Mouse (Mus musculus) retina, postnatal 1 day (tissue): ENCODE results near the gene Gm20388.

Experiments used
- DNase-seq: peaks from one replicate; pipeline ENCODE4 v3.0.0-alpha.2; 2012

Gene Gm20388

DNA sequence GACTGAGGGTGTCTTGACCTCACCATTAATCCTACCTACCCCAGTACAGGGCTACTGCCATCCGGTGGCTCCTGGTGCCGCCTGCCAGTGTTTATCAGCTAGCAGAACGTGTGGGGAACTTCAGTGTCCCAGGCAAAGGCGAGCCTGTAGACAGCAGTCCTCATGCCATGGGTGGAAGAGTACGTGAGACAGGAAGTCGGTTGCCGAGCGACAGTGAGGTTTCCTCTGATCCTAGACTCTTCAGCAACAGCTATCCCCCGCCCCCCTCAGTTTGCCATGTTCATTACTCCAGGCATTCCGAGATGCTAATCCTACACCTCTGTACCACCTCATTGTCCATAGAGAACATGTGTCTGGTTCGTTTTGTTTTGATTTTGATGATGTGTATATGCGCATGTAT is 4349.7 kb downstream of the Gm20388 start:
- no peak for DNase-seq

GRCm38 (mm10) chr8:124263058-124263457 is 4352.4 kb downstream of the Gm20388 start:
- no peak for DNase-seq

DNA sequence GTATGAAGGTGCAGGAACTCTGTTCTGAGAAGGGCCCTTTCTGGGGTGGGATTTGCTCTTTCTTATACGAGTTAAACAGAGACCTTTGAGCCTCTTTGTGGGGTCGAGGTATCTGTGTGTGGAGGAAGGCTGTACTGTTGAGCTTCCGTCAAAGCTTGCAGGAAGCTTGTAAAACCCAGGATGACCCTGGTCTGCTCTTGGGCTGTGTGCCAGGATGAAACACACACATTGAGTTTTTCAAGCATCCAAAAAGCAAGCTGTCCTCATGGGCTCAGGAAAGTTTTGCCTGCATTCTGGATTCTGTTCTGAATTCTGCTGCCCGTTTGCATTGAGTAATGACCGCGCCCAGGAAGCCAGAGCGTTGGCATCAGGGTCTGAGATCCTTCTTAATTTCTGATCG is 4353.4 kb downstream of the Gm20388 start:
- DNase-seq = no peak

- DNase-seq = no peak
Observed at GRCm38 (mm10) chr8:124264671-124265070, 4354.0 kb downstream of the Gm20388 start.

GRCm38 (mm10) chr8:124265130-124265529 is 4354.5 kb downstream of the Gm20388 start:
- DNase-seq = no peak

- DNase-seq = no peak
Observed at GRCm38 (mm10) chr8:124265798-124266197, 4355.2 kb downstream of the Gm20388 start.

- DNase-seq = no peak
Observed at GRCm38 (mm10) chr8:124267206-124267605, 4356.6 kb downstream of the Gm20388 start.

DNA sequence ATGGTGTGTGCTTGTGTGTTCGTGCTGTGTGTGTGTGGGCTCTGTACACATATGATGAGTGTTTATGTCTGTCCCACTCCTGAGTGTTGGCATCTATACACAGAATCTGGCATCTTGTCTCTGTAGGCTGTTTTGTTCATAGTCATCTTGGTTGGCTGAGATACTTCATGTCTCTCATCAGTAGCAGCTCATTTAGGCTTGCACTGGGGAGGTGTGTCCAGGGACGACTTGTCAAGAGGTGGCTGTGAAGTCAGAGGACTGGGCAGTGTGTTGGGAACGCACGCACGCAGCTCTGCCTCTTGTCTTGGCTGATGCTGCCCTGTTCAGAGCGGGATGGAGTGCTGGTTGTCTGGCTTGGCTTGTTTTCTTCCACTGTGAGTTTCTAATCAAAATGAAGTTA is 4359.9 kb downstream of the Gm20388 start:
- no peak for DNase-seq

DNA sequence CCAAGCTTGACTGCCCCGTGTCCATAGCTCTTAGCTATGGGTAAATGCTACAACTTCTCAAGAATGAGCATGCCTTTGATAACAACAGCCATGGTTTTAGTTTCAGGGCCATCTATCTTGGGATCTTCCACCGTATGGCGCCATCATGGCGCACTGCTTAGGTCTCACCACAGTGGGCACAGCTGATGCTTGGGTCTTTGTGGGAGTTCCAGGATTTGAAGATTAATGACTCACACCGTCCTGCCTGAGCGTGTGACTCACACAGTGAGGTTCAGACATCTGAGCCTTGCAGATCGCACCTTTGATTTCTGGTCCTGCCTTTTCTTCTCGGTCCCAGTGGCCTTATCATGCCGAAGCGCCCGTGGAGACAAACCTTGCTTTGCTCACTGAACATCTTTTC is 4360.3 kb downstream of the Gm20388 start:
- DNase-seq = no peak

- DNase-seq = no peak
Observed at GRCm38 (mm10) chr8:124271518-124271917, 4360.9 kb downstream of the Gm20388 start.

DNA sequence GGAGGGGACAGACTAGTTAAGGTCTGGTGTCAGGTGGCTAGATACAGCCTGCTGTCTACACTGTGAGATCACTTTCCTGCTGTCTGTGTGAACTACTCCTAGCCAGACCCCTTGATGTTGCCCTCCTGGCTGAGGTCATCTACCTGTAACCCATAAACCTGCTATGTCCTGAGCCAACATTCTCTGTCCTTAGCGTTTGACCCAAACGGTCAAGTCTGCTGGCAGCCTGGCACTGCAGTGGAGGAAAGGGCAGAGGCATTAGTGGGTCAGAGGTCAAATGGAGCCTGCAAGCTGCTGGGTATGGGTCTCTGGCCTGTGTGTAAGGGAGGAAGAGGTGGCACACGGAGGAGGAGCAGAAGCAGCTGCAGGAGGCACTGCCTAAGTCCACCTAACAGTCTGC is 4362.2 kb downstream of the Gm20388 start:
- DNase-seq = no peak

- DNase-seq = no peak
Observed at GRCm38 (mm10) chr8:124273606-124274218, 4363.1 kb downstream of the Gm20388 start.

- DNase-seq = no peak
Observed at GRCm38 (mm10) chr8:124274441-124275120, 4363.9 kb downstream of the Gm20388 start.

- DNase-seq = no peak
Observed at GRCm38 (mm10) chr8:124275377-124276071, 4364.9 kb downstream of the Gm20388 start.

DNA sequence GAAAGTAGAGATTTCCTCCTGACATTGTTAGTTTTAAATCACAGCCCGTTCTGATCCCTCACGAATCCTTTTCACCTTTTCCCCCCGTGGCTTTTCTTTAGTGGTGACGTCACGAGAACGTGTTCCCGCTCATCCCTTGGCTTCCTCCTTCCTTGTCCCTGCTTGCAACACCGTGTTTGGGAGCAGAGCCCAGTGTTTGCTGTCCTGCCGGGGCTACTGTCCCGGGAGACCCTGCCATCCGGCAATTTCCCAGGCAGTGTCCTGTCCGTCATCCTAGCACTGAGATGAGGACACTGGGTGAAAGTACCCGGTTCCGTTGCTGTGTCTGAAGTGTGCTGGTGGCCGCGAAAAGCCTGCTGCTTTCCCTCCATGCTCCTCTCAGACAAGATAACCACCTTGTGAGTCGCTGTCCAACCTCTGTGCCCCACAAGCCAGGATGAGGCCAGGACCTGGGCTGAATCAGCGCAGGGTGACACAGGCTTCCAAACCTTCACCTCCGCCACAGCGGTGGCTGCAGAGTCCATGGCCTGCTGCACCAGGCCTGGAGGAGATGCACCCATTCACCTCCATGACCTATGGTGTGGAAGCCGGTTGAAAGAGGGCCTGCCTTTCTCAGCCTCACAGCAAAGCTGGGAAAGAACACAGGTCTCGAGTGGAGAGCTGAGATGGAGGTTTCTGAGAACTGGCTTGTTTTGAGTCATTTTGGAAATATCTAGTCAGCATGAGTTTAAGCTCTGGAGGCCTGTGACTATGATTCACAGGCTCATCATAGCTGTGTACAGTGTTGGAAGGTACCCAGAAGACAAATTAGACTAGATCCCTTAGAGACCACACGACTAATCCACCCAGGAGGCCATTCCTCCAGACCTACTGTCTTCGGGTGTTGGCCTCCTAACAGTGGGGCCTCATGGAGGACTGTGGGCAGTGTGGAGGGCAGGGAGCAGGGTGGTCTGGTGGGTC is 4367.6 kb downstream of the Gm20388 start:
- no peak for DNase-seq

GRCm38 (mm10) chr8:124278956-124279689 is 4368.5 kb downstream of the Gm20388 start:
- DNase-seq = no peak

GRCm38 (mm10) chr8:124279690-124279985 is 4369.0 kb downstream of the Gm20388 start:
- no peak for DNase-seq

GRCm38 (mm10) chr8:124281700-124282541 is 4371.3 kb downstream of the Gm20388 start:
- no peak for DNase-seq

DNA sequence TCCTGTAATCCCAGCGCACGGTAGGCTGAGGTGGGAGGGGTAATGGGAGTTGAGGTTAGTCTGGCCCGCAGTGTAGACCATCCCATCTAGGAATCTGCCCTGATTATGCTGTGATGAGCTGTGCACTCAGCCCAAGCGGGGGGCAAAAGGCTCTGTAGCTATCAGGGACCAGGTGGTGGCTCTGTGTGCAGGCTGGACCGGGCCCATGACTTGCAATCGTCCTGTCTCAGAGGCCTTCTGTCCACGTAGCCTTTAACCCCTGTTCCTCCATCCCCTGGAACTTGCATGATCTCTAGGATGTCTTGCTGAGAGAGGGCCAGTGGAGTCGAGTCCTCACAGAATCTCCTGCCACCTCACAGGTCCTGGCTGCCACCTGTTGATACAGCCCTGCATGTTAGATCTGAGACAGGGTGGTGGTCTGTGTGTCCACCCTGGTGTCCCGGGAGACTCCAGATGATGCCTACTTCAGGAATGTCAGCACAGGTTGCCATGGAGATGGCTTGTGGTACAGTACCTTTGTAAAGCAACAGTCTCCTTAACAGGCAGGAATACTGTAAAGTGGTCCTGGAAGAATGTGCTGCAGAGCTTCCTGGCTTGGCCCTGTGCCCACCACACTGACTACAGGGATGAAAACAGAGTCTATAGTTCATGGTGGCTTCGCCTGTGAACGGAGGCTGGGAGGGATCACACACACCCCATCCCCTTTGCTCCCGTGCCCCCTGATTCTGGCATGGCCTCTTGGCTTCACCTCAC is 4372.4 kb downstream of the Gm20388 start:
- DNase-seq = peak; percentile 40

- peak; percentile 22 for DNase-seq
Observed at GRCm38 (mm10) chr8:124283644-124284332, 4373.1 kb downstream of the Gm20388 start.
